Mouse (Mus musculus) heart, adult 8-10 months (tissue): ENCODE measurements around the gene Iars2. TPM values are rescaled to one million over a fixed set of nuclear protein-coding genes. Genes with fewer than 3 reads are reported as not detected.
A peak's percentile ranks its signal among the peaks of the same experiment; 100 is the strongest.

ENCODE experiments used
- DNase-seq: peaks from one replicate; pipeline ENCODE4 v3.0.0; 2022; ENCODE audit warnings: low spot score
- total RNA-seq, 4 experiments: library from RNA; stranded (reverse); gene quantifications; 2 replicates each; pipeline ENCODE4 v1.2.4; 2022

Gene Iars2
- total RNA-seq, 4 experiments from 2014 or later: 77.9 to 85.2 (median 83.3) TPM

- DNase-seq: no peak
Observed at GRCm38 (mm10) chr1:185279288-185279687, 49.9 kb downstream of the Iars2 start.

- peak; percentile 27 for DNase-seq
Observed at GRCm38 (mm10) chr1:185277022-185277421, 52.2 kb downstream of the Iars2 start.

GRCm38 (mm10) chr1:185275976-185276375 lies 53.2 kb downstream of the Iars2 start:
- DNase-seq: no peak

DNA sequence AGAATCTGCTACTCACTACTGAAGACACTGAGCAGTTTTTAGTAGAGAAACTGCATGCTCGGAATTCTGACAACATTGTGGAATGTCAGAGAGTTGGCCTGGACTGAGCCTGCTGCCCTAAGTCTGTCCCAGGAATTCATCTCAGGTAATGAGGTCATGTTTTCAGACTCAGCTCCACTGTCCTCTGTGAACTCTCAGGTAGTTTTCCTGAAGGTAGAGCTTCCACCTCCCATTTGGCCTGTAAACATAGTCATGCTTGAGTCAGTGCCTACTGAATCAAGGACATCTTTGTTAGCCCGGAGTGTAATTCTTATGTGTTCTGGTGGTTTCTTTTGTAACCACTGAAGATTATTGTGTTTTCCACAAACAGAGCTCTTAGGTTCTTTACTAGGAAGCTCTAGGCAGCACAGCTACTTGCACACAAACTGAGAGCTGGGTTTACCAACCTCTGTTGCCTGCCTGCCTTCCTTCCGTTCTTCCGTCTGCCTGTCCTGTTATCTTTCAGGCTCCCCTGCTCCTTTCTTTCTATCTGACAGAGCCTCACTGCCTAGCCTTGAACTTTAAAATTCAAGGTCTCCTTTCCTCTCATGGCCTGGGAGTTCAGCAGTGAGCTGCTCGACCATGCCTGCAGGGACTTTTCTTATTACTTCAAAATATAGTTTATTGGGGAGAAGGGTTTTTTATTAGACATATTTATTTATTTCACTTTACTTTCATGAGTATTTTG lies 54.2 kb downstream of the Iars2 start:
- no peak for DNase-seq

DNA sequence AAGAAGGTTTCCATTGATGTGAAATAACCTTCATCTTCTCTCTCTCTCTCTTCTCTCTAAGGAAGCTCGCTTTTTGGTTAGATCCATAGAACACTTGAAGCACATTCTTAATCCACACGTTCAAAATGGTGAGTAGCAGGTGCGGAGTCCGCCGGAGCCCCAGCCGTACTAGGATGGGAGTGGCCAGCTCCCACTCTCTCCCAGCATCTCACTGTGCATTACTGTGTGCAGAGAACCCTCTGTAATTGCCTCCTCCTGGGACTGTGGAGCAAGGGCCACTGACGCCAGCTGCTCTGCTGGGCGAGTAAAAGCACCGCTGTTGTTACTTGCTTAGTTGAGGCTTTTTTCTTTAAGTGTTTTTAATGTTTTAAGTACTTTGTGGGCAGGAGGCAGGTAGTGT lies 57.8 kb downstream of the Iars2 start:
- DNase-seq: no peak

DNA sequence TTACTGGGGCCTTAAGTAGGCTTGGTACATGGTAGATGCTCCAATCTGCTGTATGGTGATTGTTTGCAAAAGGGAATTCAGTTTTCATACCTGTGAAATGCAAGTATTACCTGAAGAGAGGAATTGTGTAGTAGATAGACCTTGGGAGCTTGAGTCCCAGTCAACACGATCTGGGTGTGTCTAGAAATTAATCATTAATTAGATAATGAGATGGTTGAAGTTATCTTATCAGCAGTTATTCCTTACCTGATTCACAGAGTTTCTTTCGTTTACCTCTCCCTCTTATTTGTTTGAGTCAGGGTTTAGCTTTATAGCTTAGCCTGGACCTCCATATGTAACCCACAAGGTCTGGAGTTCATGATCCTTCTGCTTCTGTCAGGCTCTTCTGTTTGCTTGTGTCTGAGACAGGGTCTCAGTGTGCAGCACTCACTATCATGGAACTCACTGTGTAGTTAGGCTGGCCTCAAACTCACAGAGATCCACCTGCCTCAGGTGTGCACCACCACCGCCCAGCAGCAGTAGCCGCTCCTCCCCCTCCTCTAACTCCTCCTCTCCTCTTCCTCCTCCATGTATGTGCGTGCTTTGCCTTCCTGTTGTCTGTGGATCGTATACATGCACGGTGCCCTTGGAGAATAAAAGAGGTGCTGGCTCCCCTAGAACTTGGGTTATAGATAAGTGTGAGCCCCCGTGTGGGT lies 58.6 kb downstream of the Iars2 start:
- no peak for DNase-seq

GRCm38 (mm10) chr1:185268675-185269074 lies 60.5 kb downstream of the Iars2 start:
- DNase-seq: no peak

- DNase-seq: no peak
Observed at GRCm38 (mm10) chr1:185262565-185262964, 66.6 kb downstream of the Iars2 start.

GRCm38 (mm10) chr1:185256753-185257152 lies 72.4 kb downstream of the Iars2 start:
- no peak for DNase-seq

DNA sequence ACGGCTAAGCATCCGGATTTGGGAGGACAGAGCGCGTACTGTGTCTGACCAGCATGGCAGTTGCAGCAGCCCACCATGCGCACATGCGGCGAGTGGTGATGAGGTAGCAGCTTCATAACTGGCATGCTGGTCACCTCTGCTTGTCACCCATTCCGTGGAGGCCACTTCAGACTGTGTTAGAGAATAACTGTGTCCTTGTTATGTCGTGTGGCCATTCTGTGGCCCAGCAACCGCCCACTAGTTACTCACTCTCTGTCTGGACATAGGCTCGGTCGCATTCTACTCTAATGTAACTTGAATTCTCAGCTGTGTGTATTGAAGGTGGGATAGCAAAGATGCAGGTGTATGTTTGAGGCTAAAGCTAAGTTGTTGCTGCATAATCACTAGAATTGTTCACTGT lies 73.9 kb downstream of the Iars2 start:
- no peak for DNase-seq

- no peak for DNase-seq
Observed at GRCm38 (mm10) chr1:185253140-185253892, 75.9 kb downstream of the Iars2 start.

GRCm38 (mm10) chr1:185252351-185252750 lies 76.8 kb downstream of the Iars2 start:
- DNase-seq: no peak

DNA sequence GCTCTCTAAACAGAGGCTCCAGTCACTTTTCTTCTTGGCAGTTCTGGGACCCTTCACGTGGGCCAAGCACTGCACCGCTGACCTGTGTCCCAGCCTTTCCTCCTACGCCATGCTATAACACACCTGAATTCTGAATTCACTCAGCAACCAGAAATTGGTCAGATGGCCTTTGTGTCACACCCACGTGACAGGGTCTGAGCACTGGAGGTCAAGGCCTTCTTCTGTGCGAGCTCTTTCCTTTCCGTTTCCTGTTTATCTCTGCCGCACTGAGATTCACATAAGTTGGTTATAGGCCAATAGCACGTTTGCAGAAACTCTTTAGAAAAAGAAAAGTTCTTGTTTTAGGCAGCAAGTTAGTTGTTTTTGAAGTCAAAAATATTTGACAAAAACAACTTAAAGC lies 80.5 kb downstream of the Iars2 start:
- no peak for DNase-seq

GRCm38 (mm10) chr1:185247429-185248085 lies 81.6 kb downstream of the Iars2 start:
- DNase-seq: no peak

GRCm38 (mm10) chr1:185245456-185245855 lies 83.7 kb downstream of the Iars2 start:
- no peak for DNase-seq

DNA sequence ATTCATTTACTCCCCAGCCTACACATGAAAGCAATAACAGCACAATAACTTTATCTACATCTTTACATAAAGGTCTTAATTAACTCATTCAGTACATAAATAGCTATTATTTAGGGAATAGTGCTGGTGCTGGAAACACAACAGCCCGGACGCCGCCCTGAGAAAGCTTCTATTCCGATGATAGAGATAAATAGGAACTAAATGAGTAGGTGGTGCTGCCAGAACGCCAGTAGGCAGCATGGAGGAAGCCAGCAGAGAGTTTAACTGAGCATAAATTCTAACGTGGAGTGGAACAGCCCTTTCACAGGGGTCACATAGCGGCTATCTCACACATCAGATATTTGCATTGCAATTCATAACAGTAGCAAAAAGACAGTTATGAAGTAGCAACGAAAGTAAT lies 86.2 kb downstream of the Iars2 start:
- no peak for DNase-seq

DNA sequence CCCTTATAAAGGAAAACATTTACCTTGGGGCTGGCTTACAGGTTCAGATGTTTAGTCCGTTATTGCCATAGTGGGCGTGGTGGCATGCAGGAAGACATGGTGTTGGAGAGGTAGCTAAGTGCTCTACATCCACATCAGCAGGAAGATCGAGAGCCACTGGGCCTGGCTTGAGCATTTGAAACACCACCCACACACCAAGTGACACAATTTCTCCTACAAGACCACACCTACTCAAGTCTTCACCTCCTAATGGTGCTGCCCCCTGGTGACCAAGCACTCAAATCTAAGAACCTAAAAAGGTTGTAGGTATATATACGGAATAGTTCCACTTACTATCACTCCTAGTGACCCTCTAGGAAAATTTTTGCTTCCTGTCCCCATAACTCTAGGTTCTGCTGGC lies 92.7 kb downstream of the Iars2 start:
- DNase-seq: no peak

GRCm38 (mm10) chr1:185235837-185236236 lies 93.4 kb downstream of the Iars2 start:
- no peak for DNase-seq
